Mouse (Mus musculus) layer of hippocampus, adult 9-10 months (tissue): ENCODE data around the gene Wdr70.

Source experiments
- DNase-seq: peaks from one replicate; pipeline ENCODE4 v3.0.0; 2022; ENCODE audit warnings: low spot score

The Wdr70 gene

GRCm38 (mm10) chr15:7862890-7863289 is 236.1 kb downstream of the Wdr70 start:
- DNase-seq: no peak

DNA sequence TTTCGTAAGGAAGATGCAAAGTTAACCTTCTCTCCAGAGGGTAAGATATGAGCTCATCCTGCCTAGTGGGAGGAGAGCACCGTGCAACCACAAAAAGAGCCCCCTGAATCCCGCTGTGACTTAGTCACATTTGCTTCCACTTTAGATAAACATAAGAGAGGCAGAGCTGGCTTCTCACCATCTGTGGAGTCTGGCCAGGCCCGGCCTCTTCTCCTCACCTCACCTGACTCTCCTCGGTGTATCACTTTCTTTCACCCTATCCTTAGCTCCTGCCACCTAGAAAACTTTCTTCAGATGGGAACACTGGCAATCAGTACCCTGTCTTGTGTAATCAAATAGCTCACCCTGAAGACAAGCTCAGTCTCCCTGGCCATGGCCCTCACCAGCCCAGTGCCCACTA is 240.2 kb downstream of the Wdr70 start:
- no peak for DNase-seq

DNA sequence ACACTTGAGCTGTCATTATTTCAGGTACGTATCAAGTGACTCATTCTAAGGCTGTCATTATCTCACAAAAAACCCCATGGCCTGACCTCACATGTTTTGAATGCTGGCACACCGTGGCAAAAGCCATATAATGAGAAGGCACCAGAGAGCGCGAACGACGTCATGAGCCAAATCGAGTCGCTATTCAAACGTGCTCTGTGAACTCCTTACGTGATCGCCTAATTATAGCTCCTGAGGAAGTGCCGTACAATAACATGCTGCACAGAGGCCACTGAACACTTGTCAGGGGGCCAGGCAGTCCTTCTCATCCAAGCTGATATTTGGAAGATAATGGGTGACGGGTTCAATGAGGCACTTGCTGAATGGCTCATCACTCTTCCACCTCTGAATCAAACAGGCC is 241.6 kb downstream of the Wdr70 start:
- DNase-seq: no peak

GRCm38 (mm10) chr15:7842398-7842797 is 256.6 kb downstream of the Wdr70 start:
- no peak for DNase-seq

DNA sequence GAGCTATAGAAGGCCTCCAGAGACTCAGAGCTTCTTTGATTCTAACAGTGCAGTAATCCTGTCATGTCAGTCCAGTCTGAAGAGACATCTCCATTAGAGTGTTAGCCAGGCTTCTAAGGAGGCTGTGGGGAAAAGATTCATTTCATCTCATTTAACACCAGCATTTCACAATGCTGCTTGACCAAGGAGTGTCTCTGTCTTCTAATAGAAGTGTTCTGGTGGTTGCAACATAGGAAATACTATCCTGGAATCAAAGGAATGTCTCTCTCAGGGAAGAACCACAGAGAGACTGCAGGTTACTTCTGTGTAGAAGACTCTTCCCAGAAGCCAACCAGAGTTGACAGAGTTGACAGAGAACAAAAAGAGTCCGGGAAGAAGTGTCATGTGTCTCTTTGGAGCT is 257.3 kb downstream of the Wdr70 start:
- DNase-seq: no peak

GRCm38 (mm10) chr15:7838921-7839309 is 260.1 kb downstream of the Wdr70 start:
- DNase-seq: no peak

DNA sequence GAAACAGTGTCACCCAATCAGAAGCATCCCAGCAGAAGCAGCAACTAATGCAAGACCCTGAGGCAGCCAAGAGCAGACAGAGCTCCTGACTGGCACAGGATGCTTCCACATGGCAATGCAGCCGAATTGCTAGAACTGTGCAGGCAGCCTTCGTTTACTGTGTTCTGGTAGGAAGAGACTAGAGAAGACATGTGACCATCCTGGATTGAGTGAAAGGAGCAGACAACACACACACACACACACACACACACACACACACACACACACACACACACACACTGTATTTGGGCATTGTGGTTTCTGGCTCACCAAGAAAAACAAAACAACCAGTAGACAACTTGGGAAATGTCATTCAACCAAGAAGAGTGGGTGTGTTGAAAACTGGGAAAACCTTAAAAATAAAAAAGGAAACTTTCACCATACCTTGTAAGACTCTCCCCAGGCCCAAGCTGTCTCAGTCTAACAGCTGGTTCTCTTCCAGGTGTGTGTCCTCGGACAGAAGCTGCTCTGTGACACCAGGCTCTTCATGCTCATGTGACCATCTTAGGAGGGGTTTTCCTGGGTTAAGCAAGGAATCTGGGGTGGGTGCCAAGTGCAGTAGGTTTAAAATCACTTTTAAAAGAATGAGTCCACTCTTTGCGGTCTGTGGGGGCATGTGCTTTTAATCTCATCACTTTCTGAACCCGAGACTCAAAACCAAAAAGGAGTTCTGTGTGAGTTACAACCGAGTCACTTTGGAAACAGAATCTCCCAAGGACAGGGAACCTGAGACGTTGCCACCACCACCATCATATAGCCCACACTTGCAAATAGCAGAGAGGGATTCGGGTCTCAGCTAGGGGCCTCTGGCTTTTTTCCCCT is 260.7 kb downstream of the Wdr70 start:
- no peak for DNase-seq

DNA sequence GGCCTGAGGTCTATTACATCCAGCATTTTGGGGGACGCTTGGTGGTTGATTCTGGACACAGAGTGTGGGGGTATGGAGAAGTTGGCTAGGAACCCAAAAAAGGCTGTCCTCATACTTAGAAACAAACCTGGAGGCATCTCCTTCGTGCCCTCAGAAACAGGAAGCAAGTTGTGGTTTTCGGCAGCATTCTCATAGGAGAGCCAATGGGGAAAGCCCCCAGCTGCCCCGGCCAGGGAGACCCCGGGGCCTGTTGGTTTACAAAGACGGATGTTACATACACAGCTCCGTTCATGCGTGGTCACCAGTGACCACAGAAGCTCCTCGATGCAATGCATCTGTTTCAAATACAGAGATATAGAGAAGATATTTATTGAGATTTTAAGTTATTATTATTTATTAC is 263.6 kb downstream of the Wdr70 start:
- DNase-seq: no peak

- DNase-seq: no peak
Observed at GRCm38 (mm10) chr15:7825530-7825929, 273.5 kb downstream of the Wdr70 start.

GRCm38 (mm10) chr15:7823886-7824285 is 275.1 kb downstream of the Wdr70 start:
- no peak for DNase-seq
